Mouse (Mus musculus) hindbrain, embryonic 14.5 days (tissue): ENCODE results near the gene Slc12a8. TPM values are rescaled to one million over a fixed set of nuclear protein-coding genes. Genes with fewer than 3 reads are reported as not detected.
"Not testable (repeated sequence)": the region's sequence is repeated elsewhere in the genome, so short reads cannot be mapped to it uniquely, and the experiment has no call there.

Experiments
- ATAC-seq: fragments of 200-750 bp; cut with Nextera tagmentation; 2 replicates; pipeline ENCODE4 v1.8.0; 2017; ENCODE audit warnings: moderate number of reproducible peaks, mild to moderate bottlenecking, moderate TSS enrichment, moderate library complexity; ENCODE audit not compliant: low FRiP score
- DNase-seq: peaks from one replicate; pipeline ENCODE4 v3.0.0-alpha.2; 2015; ENCODE audit warnings: low spot score
- H3K27ac ChIP-seq: fragments of 300-500 bp; sonication (generic); 2 replicates; pipeline ENCODE4 v1.5.1; 2014; ENCODE audit warnings: mild to moderate bottlenecking, moderate library complexity
- H3K27me3 ChIP-seq: fragments of 300-500 bp; sonication (generic); 2 replicates; pipeline ENCODE4 v1.6.1; 2014; ENCODE audit warnings: mild to moderate bottlenecking, low read length, mixed read lengths; ENCODE audit not compliant: control insufficient read depth, insufficient read depth
- H3K36me3 ChIP-seq: fragments of 300-500 bp; sonication (generic); replicated peaks from 2 replicates; pipeline ENCODE4 v1.6.1; 2014; ENCODE audit not compliant: control insufficient read depth, insufficient read depth
- H3K4me1 ChIP-seq: fragments of 300-500 bp; sonication (generic); replicated peaks from 2 replicates; pipeline ENCODE4 v1.6.1; 2014; ENCODE audit warnings: antibody characterized with exemption, low read length, mixed read lengths; ENCODE audit not compliant: control insufficient read depth, insufficient read depth
- H3K4me2 ChIP-seq: fragments of 300-500 bp; sonication (generic); replicated peaks from 2 replicates; pipeline ENCODE4 v1.6.1; 2014; ENCODE audit warnings: mild to moderate bottlenecking, moderate library complexity
- H3K4me3 ChIP-seq: fragments of 300-500 bp; sonication (generic); replicated peaks from 2 replicates; pipeline ENCODE4 v1.5.1; 2014; ENCODE audit warnings: mild to moderate bottlenecking, low read length
- H3K9ac ChIP-seq: fragments of 300-500 bp; sonication (generic); 2 replicates; pipeline ENCODE4 v1.6.1; 2014
- H3K9me3 ChIP-seq: fragments of 300-500 bp; sonication (generic); 2 replicates; pipeline ENCODE4 v1.6.1; 2016; ENCODE audit warnings: low read length; ENCODE audit not compliant: control insufficient read depth
- WGBS: fragments of 180-500 bp; shearing (Covaris S2); extraction: QIAGEN DNeasy Blood & Tissue Kit; methylation state at CpG from one replicate; pipeline ENCODE4 v1.1.7; 2014; 5-methylcytosine and 5-hydroxymethylcytosine counted together
- polyA plus RNA-seq: library from polyadenylated mRNA; unstranded; fragments of >200 nt; fragmentation: Nextera tagmentation; extraction: Ambion mirVana; gene quantifications from 2 replicates; pipeline ENCODE4 v1.2.1, GENCODE M21; 2014

Slc12a8 gene
- polyA plus RNA-seq, 1 experiment from 2014 or later = 0.75 TPM

DNA sequence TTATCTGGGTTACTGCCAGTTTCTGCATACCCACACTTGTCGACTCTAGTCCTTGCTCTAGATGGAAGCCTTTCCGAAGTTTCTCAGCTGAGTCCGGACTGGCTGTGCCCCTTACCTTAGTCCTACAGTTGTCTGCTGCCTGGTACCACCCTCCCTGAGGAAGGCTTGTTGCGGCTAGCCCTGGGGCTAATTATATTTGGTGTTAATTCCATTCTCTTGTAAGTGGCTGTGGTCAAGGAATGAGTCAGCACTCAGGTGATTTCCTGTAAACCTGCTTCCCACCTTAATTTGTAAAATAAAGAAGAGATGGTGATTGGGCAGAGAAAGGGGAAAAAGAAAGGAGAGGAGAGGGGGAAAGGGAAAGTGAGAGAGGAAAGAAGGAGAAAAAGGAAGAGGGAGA lies 9.0 kb upstream of the Slc12a8 start:
- 92% methylated on average over 4 of the region's 4 CpGs for WGBS
- ATAC-seq = no peak

DNA sequence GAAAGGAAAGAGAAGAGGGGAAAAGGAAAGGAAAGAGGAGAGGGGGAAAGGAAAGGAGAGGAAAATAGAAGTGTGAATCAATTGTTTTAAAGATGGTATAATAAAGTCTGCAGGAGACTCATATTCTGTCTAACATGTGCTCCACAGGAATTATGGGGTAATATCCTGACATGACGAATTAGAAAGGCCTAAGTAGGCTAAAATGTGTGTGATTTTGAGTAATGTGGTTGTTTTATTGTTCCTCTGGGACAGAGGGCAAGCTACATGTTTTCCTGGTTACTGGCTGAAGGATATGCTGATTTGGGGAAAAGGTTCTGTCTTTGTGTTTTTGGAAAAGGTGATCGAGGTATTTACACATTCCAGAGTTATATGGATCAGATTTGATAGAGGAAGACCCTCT lies 7.9 kb upstream of the Slc12a8 start:
- not testable (repeated sequence) for H3K9me3 ChIP-seq, H3K4me1 ChIP-seq, ATAC-seq, H3K4me2 ChIP-seq, H3K27ac ChIP-seq, H3K27me3 ChIP-seq, H3K36me3 ChIP-seq, H3K9ac ChIP-seq, DNase-seq, H3K4me3 ChIP-seq
- WGBS = 93% methylated on average over 2 of the region's 2 CpGs

More for the DNA sequence above, 9.0 kb upstream of the Slc12a8 start:
- Histone ChIP-seq H3K36me3 (peaks cover 6% of the 10 kb centered on the region; the same call in 1 of the 2 replicates), H3K9me3 (0 out of 2 replicates have a peak, but pooled peaks cover 5% of the 10 kb centered on the region), H3K9ac (no peak overlapping the region), H3K4me2 (no peak overlapping the region), H3K4me1 (no peaks in the 10 kb centered on the region), H3K4me3 (no peak overlapping the region), H3K27me3 (no peaks in the 10 kb centered on the region), H3K27ac (no peak overlapping the region)
- no peak for DNase-seq

DNA sequence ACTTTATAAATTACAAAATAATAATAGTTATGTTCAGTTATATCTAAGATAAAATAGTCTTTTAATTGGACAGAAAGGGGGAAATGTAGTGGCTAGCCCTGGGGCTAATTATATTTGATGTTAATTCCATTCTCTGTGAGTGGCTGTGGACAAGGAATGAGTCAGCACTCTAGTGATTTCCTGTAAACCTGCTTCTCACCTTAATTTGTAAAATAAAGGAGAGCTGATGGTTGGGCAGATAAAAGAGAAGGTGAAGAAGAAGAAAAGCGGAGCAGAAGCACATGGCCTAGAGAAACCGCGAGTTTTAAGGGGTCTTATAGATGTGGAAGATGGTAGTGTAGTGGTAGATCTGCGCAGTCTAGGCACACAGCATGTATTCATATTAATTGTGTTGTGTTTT lies 6.3 kb upstream of the Slc12a8 start:
- H3K9ac ChIP-seq, ATAC-seq, H3K9me3 ChIP-seq, DNase-seq, H3K4me2 ChIP-seq, H3K36me3 ChIP-seq, H3K4me3 ChIP-seq, H3K4me1 ChIP-seq, H3K27me3 ChIP-seq, H3K27ac ChIP-seq: not testable (repeated sequence)
- WGBS = 96% methylated on average over 4 of the region's 4 CpGs

DNA sequence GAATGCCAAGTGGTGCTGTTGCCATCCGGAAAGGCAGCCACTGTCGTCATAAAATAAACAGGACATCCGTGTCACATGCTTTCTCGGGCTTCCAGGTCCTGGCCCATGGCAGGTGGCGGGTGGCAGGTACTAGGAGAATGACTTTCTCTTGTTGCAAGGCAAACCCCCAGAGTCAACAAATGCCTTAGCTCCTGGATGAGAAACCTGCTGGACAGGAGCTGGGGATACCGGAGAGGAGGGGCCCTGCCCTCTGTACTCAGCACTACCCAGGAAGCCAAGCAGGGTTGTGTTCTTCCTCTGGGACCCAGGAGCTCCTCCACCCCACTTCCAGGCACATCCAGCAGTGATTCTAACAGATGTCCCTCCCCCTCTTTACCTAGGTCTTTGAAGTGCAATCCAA lies 4.6 kb upstream of the Slc12a8 start:
- no peaks in the 10 kb centered on the region for H3K27me3 ChIP-seq
- H3K9ac ChIP-seq = no peak overlapping the region
- 0 out of 2 replicates have a peak, but pooled peaks cover 5% of the 10 kb centered on the region for H3K9me3 ChIP-seq
- no peak overlapping the region for H3K4me2 ChIP-seq
- WGBS = 88% methylated on average over 6 of the region's 6 CpGs
- ATAC-seq = no peak
- peaks cover 7% of the 10 kb centered on the region for H3K4me1 ChIP-seq
- no peaks in the 10 kb centered on the region for H3K36me3 ChIP-seq
- DNase-seq = no peak
- H3K4me3 ChIP-seq = no peak overlapping the region
- H3K27ac ChIP-seq = no peak overlapping the region

DNA sequence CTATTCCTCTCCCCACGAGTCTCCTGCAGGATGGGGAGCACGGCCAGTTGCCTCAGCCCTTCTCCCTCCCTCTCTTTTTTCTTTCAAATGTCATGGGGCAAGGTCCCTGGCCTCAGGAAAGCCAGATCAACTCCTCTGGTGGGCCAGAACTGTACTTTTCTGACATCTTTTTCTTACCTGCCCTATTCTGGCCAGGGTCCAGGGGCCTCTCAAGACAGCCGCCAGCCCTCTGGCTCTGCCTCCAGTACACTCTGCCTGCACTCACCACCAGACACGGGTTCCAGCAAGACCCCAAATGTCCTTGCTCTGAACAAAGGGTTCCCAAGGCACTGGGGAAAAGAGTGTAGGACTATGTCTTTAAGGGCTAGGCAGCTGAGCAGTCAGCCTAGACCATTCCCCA lies 499 bp downstream of the Slc12a8 start:
- H3K4me1 ChIP-seq = peaks cover 11% of the 10 kb centered on the region
- H3K9me3 ChIP-seq = no peaks in the 10 kb centered on the region
- 15% methylated on average over 4 of the region's 4 CpGs for WGBS
- ATAC-seq (no peak), DNase-seq (no peak)
- no peaks in the 10 kb centered on the region for H3K27me3 ChIP-seq
- H3K9ac ChIP-seq = peak overlapping the region; percentile 41; the same call in 1 of the 2 replicates
- no peaks in the 10 kb centered on the region for H3K36me3 ChIP-seq
- peak overlapping the region; percentile 60 for H3K4me2 ChIP-seq
- H3K4me3 ChIP-seq = no peak overlapping the region
- no peak overlapping the region for H3K27ac ChIP-seq

DNA sequence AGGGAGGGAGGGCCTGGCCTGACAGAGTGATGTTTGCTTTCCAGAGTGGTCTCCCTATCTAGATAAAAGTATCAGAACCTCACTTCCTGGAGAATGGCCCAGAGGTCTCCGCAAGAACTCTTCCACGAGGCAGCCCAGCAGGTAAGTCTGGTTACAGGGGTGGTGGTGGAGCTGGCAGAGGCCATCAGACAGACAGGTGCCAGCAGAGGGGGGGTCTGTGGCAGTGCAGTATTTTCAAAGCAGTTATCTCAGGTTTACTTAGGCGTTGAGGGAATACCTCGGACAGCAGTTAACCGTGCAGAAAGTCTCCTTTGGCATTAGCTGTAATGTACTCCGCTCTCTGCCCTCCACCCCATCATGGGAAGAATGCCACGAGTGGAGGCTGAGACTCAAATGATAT lies 1.1 kb downstream of the Slc12a8 start:
- Histone ChIP-seq H3K36me3 (no peaks in the 10 kb centered on the region), H3K27me3 (no peaks in the 10 kb centered on the region), H3K4me3 (no peak overlapping the region), H3K4me2 (no peak overlapping the region), H3K27ac (no peak overlapping the region), H3K9me3 (no peaks in the 10 kb centered on the region), H3K9ac (no peak overlapping the region), H3K4me1 (peaks cover 11% of the 10 kb centered on the region)
- WGBS = 71% methylated on average over 7 of the region's 7 CpGs
- no peak for DNase-seq
- ATAC-seq = no peak

DNA sequence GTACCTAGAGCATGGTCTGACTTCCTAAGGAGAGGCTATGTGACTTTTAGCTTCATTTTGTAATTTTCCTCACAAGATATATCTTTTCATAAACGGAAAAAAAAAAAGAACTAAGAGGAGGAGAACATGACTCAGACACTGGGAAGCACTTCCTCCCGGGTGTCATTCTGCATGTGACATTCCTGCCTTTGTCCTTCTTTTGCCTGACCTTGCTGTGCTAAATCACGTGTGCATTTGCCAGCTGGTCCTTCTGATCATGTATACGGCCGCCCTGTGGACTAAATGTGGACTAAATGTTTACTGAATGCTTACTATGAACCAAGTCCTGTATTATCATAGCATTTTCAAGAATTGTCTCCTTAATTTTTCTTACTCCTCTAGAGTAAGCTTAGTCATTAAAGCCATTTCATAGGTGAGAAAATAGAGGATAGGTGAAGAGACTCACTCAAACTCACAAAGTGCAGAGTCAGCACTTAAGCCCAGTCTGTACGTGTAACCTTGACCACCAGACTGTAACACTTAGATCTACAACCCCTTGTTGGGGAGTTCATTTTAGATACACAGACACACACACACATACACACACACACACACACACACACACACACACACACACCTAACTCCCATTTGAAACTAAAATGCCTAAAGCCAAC lies 2.9 kb downstream of the Slc12a8 start:
- Histone ChIP-seq H3K9me3 (no peaks in the 10 kb centered on the region), H3K36me3 (no peaks in the 10 kb centered on the region), H3K27me3 (no peaks in the 10 kb centered on the region), H3K4me2 (no peak overlapping the region), H3K4me1 (peaks cover 11% of the 10 kb centered on the region), H3K9ac (no peak overlapping the region), H3K4me3 (no peak overlapping the region), H3K27ac (no peak overlapping the region)
- 69% methylated on average over 6 of the region's 6 CpGs for WGBS
- DNase-seq = no peak
- no peak for ATAC-seq

DNA sequence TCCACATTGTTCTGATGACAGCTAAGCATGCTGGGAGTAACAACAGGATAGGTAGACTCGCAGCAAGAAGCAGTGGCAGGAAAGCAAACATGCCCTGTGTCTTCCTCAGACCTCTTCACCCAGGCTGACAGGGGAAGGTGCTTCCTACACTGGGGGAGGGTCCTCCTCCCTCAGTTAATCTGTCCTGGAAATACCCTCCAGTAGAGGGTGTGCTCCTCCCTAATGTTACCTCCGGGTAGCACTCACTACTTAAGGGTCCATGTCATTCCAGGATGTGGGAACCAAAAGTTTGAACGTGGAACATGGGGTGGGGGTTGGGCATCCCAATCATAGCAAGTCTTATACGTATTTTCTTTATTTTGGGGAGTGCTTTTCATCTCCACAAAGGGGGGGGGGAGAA lies 5.4 kb downstream of the Slc12a8 start:
- 53% methylated on average over 4 of the region's 4 CpGs for WGBS
- Histone ChIP-seq H3K4me1 (peaks cover 5% of the 10 kb centered on the region; the same call in 1 of the 2 replicates), H3K27me3 (no peaks in the 10 kb centered on the region), H3K9ac (no peak overlapping the region), H3K4me2 (no peak overlapping the region), H3K4me3 (no peak overlapping the region), H3K36me3 (no peaks in the 10 kb centered on the region), H3K27ac (no peak overlapping the region), H3K9me3 (no peaks in the 10 kb centered on the region)
- DNase-seq (no peak), ATAC-seq (no peak)

DNA sequence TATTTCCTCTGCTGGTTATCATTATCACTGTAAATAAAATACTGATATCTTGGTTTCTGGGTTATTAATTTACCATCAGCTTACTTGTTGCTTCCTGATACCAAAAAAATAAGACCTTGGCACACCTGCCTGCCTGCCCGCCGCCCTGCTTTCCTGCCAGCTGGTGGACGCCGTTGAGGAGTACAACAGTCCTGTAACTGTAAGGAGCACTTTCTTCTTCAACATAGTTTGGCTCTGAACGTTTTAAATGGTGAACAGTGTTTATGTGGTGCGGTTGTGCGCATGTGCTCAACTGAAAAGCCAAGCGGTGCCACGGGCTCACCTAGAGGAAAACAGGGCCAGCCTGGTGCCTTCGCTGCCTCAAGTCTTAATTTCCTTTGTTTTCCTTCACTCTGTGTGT lies 6.4 kb downstream of the Slc12a8 start:
- 54% methylated on average over 10 of the region's 10 CpGs for WGBS
- no peak for DNase-seq

More for the DNA sequence above, 6.4 kb downstream of the Slc12a8 start:
- H3K4me3 ChIP-seq = no peak overlapping the region
- H3K9ac ChIP-seq = no peak overlapping the region
- ATAC-seq = no peak
- H3K36me3 ChIP-seq = no peaks in the 10 kb centered on the region
- H3K9me3 ChIP-seq = no peaks in the 10 kb centered on the region
- no peak overlapping the region for H3K4me2 ChIP-seq
- H3K4me1 ChIP-seq = no peaks in the 10 kb centered on the region
- no peak overlapping the region for H3K27ac ChIP-seq
- no peaks in the 10 kb centered on the region for H3K27me3 ChIP-seq
